Mouse (Mus musculus): ENCODE data around the gene Cyp2d10.
"Not testable (repeated sequence)": the region's sequence is repeated elsewhere in the genome, so short reads cannot be mapped to it uniquely, and the experiment has no call there.

The Cyp2d10 gene

GRCm38 (mm10) chr15:82395955-82396354 is 11.0 kb downstream of the Cyp2d10 start:
- DNase-seq = not testable (repeated sequence)

GRCm38 (mm10) chr15:82393922-82394321 is 13.1 kb downstream of the Cyp2d10 start, which contains the start of gene Cyp2d11:
Cyp2d11 (minus strand) TSS chr15:82394022.
- not testable (repeated sequence) for DNase-seq

GRCm38 (mm10) chr15:82389916-82390315 is 17.1 kb downstream of the Cyp2d10 start:
- DNase-seq = not testable (repeated sequence)

- DNase-seq = no peak
Observed at GRCm38 (mm10) chr15:82385729-82386128, 21.3 kb downstream of the Cyp2d10 start.

GRCm38 (mm10) chr15:82382441-82382840 is 24.6 kb downstream of the Cyp2d10 start:
- no peak for DNase-seq

- no peak for DNase-seq
Observed at GRCm38 (mm10) chr15:82380714-82381062, 26.3 kb downstream of the Cyp2d10 start.

- no peak for DNase-seq
Observed at GRCm38 (mm10) chr15:82379871-82380713, 26.9 kb downstream of the Cyp2d10 start, which contains the start of gene Cyp2d22. Cyp2d22 (minus strand) TSS chr15:82380260.

- no peak for DNase-seq
Observed at GRCm38 (mm10) chr15:82379511-82379870, 27.5 kb downstream of the Cyp2d10 start.

- no peak for DNase-seq
Observed at GRCm38 (mm10) chr15:82378261-82379180, 28.5 kb downstream of the Cyp2d10 start.

- DNase-seq = no peak
Observed at GRCm38 (mm10) chr15:82377701-82378100, 29.3 kb downstream of the Cyp2d10 start.

- no peak for DNase-seq
Observed at GRCm38 (mm10) chr15:82376393-82377138, 30.4 kb downstream of the Cyp2d10 start.

- no peak for DNase-seq
Observed at GRCm38 (mm10) chr15:82375855-82376254, 31.1 kb downstream of the Cyp2d10 start.

- DNase-seq = no peak
Observed at GRCm38 (mm10) chr15:82374437-82374836, 32.6 kb downstream of the Cyp2d10 start.

GRCm38 (mm10) chr15:82372991-82373390 is 34.0 kb downstream of the Cyp2d10 start:
- DNase-seq = no peak

- no peak for DNase-seq
Observed at GRCm38 (mm10) chr15:82372446-82372845, 34.5 kb downstream of the Cyp2d10 start.

GRCm38 (mm10) chr15:82368851-82369250 is 38.1 kb downstream of the Cyp2d10 start:
- DNase-seq = no peak

GRCm38 (mm10) chr15:82368146-82368545 is 38.8 kb downstream of the Cyp2d10 start:
- no peak for DNase-seq

- not testable (repeated sequence) for DNase-seq
Observed at GRCm38 (mm10) chr15:82364561-82364960, 42.4 kb downstream of the Cyp2d10 start.

- not testable (repeated sequence) for DNase-seq
Observed at GRCm38 (mm10) chr15:82363801-82364200, 43.2 kb downstream of the Cyp2d10 start.

GRCm38 (mm10) chr15:82362234-82362633 is 44.8 kb downstream of the Cyp2d10 start:
- no peak for DNase-seq

GRCm38 (mm10) chr15:82361459-82362018 is 45.5 kb downstream of the Cyp2d10 start:
- DNase-seq = no peak
